Mouse (Mus musculus): ENCODE results near the gene Sptan1. TPM values are rescaled to one million over a fixed set of nuclear protein-coding genes. Genes with fewer than 3 reads are reported as not detected.

Gene Sptan1
- total and polyA plus RNA-seq, 3 experiments = 73.8 to 113 (median 88.0) TPM

DNA sequence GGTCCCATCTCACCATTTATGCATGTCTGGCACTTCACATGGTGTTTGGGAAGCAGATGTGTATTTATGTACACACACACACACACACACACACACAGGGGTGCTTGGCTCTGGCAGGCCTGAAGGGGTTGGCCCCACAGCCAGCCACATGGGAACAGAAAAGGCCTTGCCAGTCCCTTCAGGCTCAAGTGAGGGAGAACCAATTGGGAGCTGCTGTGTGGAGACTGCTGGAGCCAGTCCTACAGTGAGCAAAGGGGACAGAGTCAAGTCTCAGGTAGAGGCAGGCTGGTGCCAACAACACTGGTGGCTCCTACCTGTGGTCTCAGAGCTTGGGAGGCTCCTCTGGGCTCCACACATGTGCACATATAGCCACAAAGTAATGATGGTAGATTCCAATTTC lies 74.3 kb downstream of the Sptan1 start:
- peaks cover 9 to 49% of the 10 kb centered on the region in 2 experiments for H3K36me3 ChIP-seq (replicated peaks in 1 of 2; ENCODE audit: control insufficient read depth in 1 of 2, insufficient read depth in 1 of 2, low read length in 1 of 2)
- dilution Hi-C loops (cut with MboI; ENCODE audit: extremely low pct_ligation_motif_present, extremely low pct_unique_long_range_greater_than_20kb, low sequenced_read_pairs) (no loop called here), in situ Hi-C loops (cut with MboI; ENCODE audit: low pct_ligation_motif_present, low pct_unique_long_range_greater_than_20kb, low sequenced_read_pairs) (loop anchor here (5.0 to 10.0 kb wide), 2 partner anchors 38 to 125 kb away; partner anchors contain the start of gene Pkn3)
- no peaks in the 10 kb centered on the region for H3K27me3 ChIP-seq (replicated peaks)
- no peak overlapping the region for H3K4me3 ChIP-seq (replicated peaks in 1 of 3; ENCODE audit: low read depth in 2 of 3, low read length in 2 of 3, poor library complexity in 1 of 3)
- H3K79me2 ChIP-seq (replicated peaks; ENCODE audit: control insufficient read depth, extremely low read depth, insufficient read depth, poor library complexity, severe bottlenecking) = no peaks in the 10 kb centered on the region
- no peak for DNase-seq (ENCODE audit: extremely low read depth)
- H3K27ac ChIP-seq (ENCODE audit: insufficient read depth, low read depth) = no peak overlapping the region
- peaks cover 0 to 9% of the 10 kb centered on the region in 2 experiments; a peak in 2 of 4 replicates for H3K4me1 ChIP-seq (ENCODE audit: control insufficient read depth in 1 of 2, insufficient read depth in 2 of 2)
- no peak overlapping the region for H3K4me2 ChIP-seq (ENCODE audit: insufficient read depth, low read depth, poor library complexity, severe bottlenecking)
- TF ChIP-seq CTCF (conservative IDR thresholded peaks at IDR 0.05 in 1 of 2, IDR thresholded peaks at IDR 0.05 in 1 of 2; ENCODE audit: low read depth in 2 of 2, low read length in 2 of 2) (no peak), CHD2 (IDR thresholded peaks at IDR 0.05; ENCODE audit: low read length) (no peak), POLR2AphosphoS2 (IDR thresholded peaks at IDR 0.05; ENCODE audit: low read depth, low read length) (no peak), RCOR1 (conservative IDR thresholded peaks at IDR 0.05; ENCODE audit: low read depth, low read length) (no peak), UBTF (IDR thresholded peaks at IDR 0.05; ENCODE audit: low read depth, low read length) (no peak)
- no peak overlapping the region for H3K9ac ChIP-seq (ENCODE audit: insufficient read depth, low read depth)
- no peaks in the 10 kb centered on the region for H3K9me3 ChIP-seq (replicated peaks; ENCODE audit: low read length)

DNA sequence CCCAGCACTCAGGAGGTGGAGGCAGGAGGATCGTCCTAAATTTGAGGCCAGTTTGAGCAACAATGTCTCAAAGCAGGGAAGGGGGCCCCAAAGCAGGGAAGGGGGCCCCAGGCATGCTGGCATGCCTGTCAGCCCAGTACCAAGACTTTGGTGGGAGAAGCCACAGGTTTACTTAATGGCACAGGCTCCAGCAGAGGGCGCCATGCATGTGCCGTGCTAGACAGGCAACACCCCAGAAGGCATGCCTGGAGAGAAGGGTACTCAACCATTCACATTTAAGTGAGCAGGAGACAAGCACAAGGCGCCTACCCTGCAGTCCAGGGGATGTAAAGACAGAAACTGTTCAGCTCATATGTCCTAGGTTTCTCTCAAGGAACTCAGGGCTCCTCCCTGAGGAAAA lies 77.1 kb downstream of the Sptan1 start:
- DNase-seq (ENCODE audit: extremely low read depth) = peak; percentile 82
- TF ChIP-seq MYC (IDR thresholded peaks at IDR 0.05; ENCODE audit: low read depth, low read length) (peak; percentile 51; the same call in 1 of the 2 replicates), CTCF (conservative IDR thresholded peaks at IDR 0.05 in 1 of 2, IDR thresholded peaks at IDR 0.05 in 1 of 2; ENCODE audit: low read depth in 2 of 2, low read length in 2 of 2) (peak; percentile 58 to 88), E2F4 (IDR thresholded peaks at IDR 0.05; ENCODE audit: insufficient replicate concordance, low read depth, low read length) (no peak), BHLHE40 (IDR thresholded peaks at IDR 0.05; ENCODE audit: low read depth, low read length) (0 out of 2 replicates have a peak, but pooled peaks have one; percentile 23), MXI1 (IDR thresholded peaks at IDR 0.05; ENCODE audit: low read depth, low read length) (peak; percentile 36; the same call in 1 of the 2 replicates), UBTF (IDR thresholded peaks at IDR 0.05; ENCODE audit: low read depth, low read length) (no peak), MAX (IDR thresholded peaks at IDR 0.05; ENCODE audit: low read length) (peak; percentile 61; the same call in 1 of the 2 replicates), IRF4 (IDR thresholded peaks at IDR 0.05; ENCODE audit: low read depth, low read length) (peak; percentile 34; the same call in 1 of the 2 replicates), SMC3 (IDR thresholded peaks at IDR 0.05; ENCODE audit: low read depth, low read length) (peak; percentile 87), ETS1 (conservative IDR thresholded peaks at IDR 0.05; ENCODE audit: low read depth, low read length) (no peak), RAD21 (IDR thresholded peaks at IDR 0.05; ENCODE audit: low read depth, low read length) (peak; percentile 62)

More for the DNA sequence above, 77.1 kb downstream of the Sptan1 start:
- Histone ChIP-seq H3K4me2 (ENCODE audit: insufficient read depth, low read depth, poor library complexity, severe bottlenecking) (no peak overlapping the region), H3K27me3 (replicated peaks) (no peaks in the 10 kb centered on the region), H3K79me2 (replicated peaks; ENCODE audit: control insufficient read depth, extremely low read depth, insufficient read depth, poor library complexity, severe bottlenecking) (no peaks in the 10 kb centered on the region), H3K36me3 (replicated peaks in 1 of 2; ENCODE audit: control insufficient read depth in 1 of 2, insufficient read depth in 1 of 2, low read length in 1 of 2) (peaks cover 7 to 53% of the 10 kb centered on the region in 2 experiments), H3K27ac (ENCODE audit: insufficient read depth, low read depth) (no peak overlapping the region), H3K4me1 (ENCODE audit: control insufficient read depth in 1 of 2, insufficient read depth in 2 of 2) (peaks cover under 1 to 14% of the 10 kb centered on the region in 2 experiments), H3K9ac (ENCODE audit: insufficient read depth, low read depth) (no peak overlapping the region), H3K9me3 (replicated peaks; ENCODE audit: low read length) (no peaks in the 10 kb centered on the region), H3K4me3 (replicated peaks in 1 of 3; ENCODE audit: low read depth in 2 of 3, low read length in 2 of 3, poor library complexity in 1 of 3) (no peak overlapping the region)
- dilution Hi-C loops (cut with MboI; ENCODE audit: extremely low pct_ligation_motif_present, extremely low pct_unique_long_range_greater_than_20kb, low sequenced_read_pairs) = no loop called here
- in situ Hi-C loops (cut with MboI; ENCODE audit: low pct_ligation_motif_present, low pct_unique_long_range_greater_than_20kb, low sequenced_read_pairs) = loop anchor here (5.0 to 10.0 kb wide), 2 partner anchors 35 to 122 kb away; partner anchors contain the start of gene Pkn3
